Mouse (Mus musculus): ENCODE data around the gene Ncf1. TPM values are rescaled to one million over a fixed set of nuclear protein-coding genes. Genes with fewer than 3 reads are reported as not detected.

The Ncf1 gene
- polyA plus RNA-seq, 1 experiment from 2014 or later, result 0.94 TPM

DNA sequence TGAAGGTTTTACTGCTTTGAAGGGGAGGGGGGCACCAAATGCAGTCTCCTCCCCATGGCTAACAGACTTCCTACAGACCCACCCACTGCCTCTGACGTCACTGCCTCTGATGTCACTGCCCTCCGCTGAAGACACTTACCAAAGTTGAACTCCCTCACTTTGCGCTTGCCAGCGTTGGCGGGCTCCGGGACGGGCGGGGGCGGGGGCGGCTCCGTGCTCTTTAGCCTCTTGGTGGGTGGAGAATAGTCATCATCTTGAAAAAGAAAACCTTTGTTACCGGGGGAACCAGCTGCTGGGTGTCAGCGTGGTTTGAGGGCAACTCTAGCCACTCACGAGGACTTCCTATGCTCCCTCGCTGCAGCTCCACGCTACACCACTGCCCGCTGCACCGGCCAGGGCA, 37.0 kb upstream of the Ncf1 start:
- WGBS, result 78% methylated on average over 18 of the region's 18 CpGs
- Histone ChIP-seq H3K36me3 (ENCODE audit: control insufficient read depth, insufficient read depth, low read length) (peaks cover 84% of the 10 kb centered on the region), H3K9ac (replicated peaks; ENCODE audit: low read depth, low read length) (no peak overlapping the region), H3K9me3 (ENCODE audit: control insufficient read depth, low read length) (no peaks in the 10 kb centered on the region), H3K27ac (ENCODE audit: low read depth, low read length) (no peak overlapping the region), H3K4me2 (ENCODE audit: low read depth, low read length) (no peak overlapping the region), H3K4me3 (ENCODE audit: low read depth, low read length) (no peak overlapping the region), H3K27me3 (ENCODE audit: control insufficient read depth, insufficient read depth, low read length) (no peaks in the 10 kb centered on the region), H3K4me1 (ENCODE audit: control insufficient read depth, insufficient read depth, low read length) (no peaks in the 10 kb centered on the region)
- no peak for ATAC-seq (ENCODE audit: low read depth)

DNA sequence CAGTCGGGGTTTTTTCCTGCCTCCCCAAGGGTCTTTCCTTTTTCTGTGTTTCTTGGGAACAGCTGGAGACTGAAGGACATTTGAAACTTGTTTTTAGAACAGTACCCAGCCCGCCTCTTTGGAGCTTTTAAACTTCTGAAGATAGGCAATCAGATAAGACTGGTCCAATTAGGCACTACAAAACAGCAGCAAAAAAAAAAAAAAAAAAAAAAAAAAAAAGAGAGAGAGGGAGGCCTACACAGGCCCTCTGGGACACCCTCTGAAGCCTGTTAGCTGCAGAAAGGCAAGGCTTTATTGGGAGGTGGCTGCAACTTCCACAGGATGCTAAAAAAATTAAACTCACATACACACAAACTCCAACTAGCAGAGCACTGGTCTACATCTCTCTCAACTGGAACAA, 36.5 kb upstream of the Ncf1 start:
- Histone ChIP-seq H3K4me3 (ENCODE audit: low read depth, low read length) (no peak overlapping the region), H3K27ac (ENCODE audit: low read depth, low read length) (no peak overlapping the region), H3K4me2 (ENCODE audit: low read depth, low read length) (no peak overlapping the region), H3K9me3 (ENCODE audit: control insufficient read depth, low read length) (no peaks in the 10 kb centered on the region), H3K4me1 (ENCODE audit: control insufficient read depth, insufficient read depth, low read length) (no peaks in the 10 kb centered on the region), H3K27me3 (ENCODE audit: control insufficient read depth, insufficient read depth, low read length) (no peaks in the 10 kb centered on the region), H3K9ac (replicated peaks; ENCODE audit: low read depth, low read length) (no peak overlapping the region), H3K36me3 (ENCODE audit: control insufficient read depth, insufficient read depth, low read length) (peaks cover 84% of the 10 kb centered on the region)
- no peak for ATAC-seq (ENCODE audit: low read depth)
- WGBS, result 92% methylated on average over 2 of the region's 2 CpGs

DNA sequence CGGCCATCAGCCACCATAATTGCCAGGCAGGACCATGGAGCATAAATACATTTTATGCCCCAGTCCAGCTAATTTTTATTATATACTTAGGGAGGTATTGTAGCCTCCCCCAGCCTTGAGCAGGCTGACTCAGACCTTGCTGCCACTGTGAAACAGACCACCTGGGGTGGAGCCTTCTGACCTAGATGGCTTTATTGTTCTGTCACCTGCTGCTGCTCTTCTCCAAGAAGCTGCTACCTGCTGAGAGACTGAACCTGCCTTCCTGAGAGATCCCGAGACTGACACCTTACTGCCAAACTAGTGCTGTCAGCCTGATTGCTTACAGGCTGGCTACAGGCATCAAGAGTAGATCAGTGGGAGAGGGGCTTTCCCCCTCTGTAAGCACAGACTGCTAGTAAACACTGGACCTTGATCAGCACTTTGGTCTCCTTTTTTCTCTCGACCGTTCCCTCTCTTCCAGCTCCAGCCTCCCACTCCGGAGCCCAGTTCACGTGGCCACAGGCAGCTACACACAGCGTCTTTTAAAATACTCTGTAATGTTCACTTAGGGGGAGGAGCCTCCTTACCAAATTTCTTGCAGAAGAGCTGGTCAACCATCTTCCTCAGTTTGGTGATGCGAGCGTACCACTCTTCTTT, 30.7 kb upstream of the Ncf1 start:
- Histone ChIP-seq H3K4me1 (ENCODE audit: control insufficient read depth, insufficient read depth, low read length) (no peaks in the 10 kb centered on the region), H3K9me3 (ENCODE audit: control insufficient read depth, low read length) (no peaks in the 10 kb centered on the region), H3K27ac (ENCODE audit: low read depth, low read length) (no peak overlapping the region), H3K4me2 (ENCODE audit: low read depth, low read length) (no peak overlapping the region), H3K4me3 (ENCODE audit: low read depth, low read length) (no peak overlapping the region), H3K36me3 (ENCODE audit: control insufficient read depth, insufficient read depth, low read length) (peaks cover 90% of the 10 kb centered on the region), H3K27me3 (ENCODE audit: control insufficient read depth, insufficient read depth, low read length) (no peaks in the 10 kb centered on the region), H3K9ac (replicated peaks; ENCODE audit: low read depth, low read length) (no peak overlapping the region)
- 87% methylated on average over 9 of the region's 9 CpGs for WGBS
- ATAC-seq (ENCODE audit: low read depth), result no peak

DNA sequence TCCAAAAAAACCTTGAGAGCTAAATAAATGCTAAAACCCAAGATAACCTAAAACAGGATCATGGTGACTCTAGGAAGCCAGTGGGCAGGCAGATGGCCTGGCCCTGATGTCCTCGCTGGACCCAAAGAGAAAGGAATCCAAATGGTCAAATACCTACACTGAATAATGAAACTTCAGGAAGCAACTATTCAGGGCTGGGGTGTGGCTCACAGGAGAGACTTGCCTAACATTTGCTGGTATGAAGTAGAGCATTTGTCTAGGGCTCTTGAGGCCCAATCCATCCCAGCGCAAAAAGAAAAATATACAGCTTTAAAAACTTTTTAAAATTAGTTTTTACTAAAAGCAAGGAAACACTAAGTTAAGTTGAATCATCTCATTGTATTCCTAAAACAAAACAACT, 29.5 kb upstream of the Ncf1 start:
- no peak overlapping the region for H3K27ac ChIP-seq (ENCODE audit: low read depth, low read length)
- H3K4me1 ChIP-seq (ENCODE audit: control insufficient read depth, insufficient read depth, low read length), result no peaks in the 10 kb centered on the region
- H3K9ac ChIP-seq (replicated peaks; ENCODE audit: low read depth, low read length), result no peak overlapping the region
- H3K36me3 ChIP-seq (ENCODE audit: control insufficient read depth, insufficient read depth, low read length), result peaks cover 89% of the 10 kb centered on the region
- 94% methylated on average over 2 of the region's 2 CpGs for WGBS
- no peaks in the 10 kb centered on the region for H3K27me3 ChIP-seq (ENCODE audit: control insufficient read depth, insufficient read depth, low read length)
- no peak for ATAC-seq (ENCODE audit: low read depth)
- H3K4me3 ChIP-seq (ENCODE audit: low read depth, low read length), result no peak overlapping the region
- H3K4me2 ChIP-seq (ENCODE audit: low read depth, low read length), result no peak overlapping the region
- no peaks in the 10 kb centered on the region for H3K9me3 ChIP-seq (ENCODE audit: control insufficient read depth, low read length)

DNA sequence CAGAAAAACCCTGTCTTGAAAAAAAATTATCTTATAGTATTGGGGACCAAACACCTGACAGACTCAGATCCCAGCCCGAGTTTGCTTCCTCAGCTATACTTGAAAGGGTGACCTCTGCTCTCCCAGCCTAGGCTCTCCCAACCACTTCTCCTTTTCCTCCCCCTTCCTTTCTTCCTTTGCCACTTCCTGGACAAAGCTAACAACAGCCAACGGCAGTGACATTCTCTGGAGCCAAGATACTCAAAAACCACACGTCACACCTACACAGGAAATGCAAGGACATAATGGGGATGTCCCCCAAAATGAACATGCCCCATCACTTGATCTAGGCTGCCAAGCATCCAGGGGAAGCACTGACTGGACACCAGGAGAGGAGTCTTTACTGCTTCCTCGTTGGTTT, 29.0 kb upstream of the Ncf1 start:
- peaks cover 89% of the 10 kb centered on the region for H3K36me3 ChIP-seq (ENCODE audit: control insufficient read depth, insufficient read depth, low read length)
- WGBS, result 92% methylated on average over 4 of the region's 4 CpGs
- ATAC-seq (ENCODE audit: low read depth), result no peak
- H3K4me2 ChIP-seq (ENCODE audit: low read depth, low read length), result no peak overlapping the region
- H3K4me1 ChIP-seq (ENCODE audit: control insufficient read depth, insufficient read depth, low read length), result no peaks in the 10 kb centered on the region
- no peak overlapping the region for H3K27ac ChIP-seq (ENCODE audit: low read depth, low read length)
- H3K9ac ChIP-seq (replicated peaks; ENCODE audit: low read depth, low read length), result no peak overlapping the region
- no peak overlapping the region for H3K4me3 ChIP-seq (ENCODE audit: low read depth, low read length)
- H3K27me3 ChIP-seq (ENCODE audit: control insufficient read depth, insufficient read depth, low read length), result no peaks in the 10 kb centered on the region
- no peaks in the 10 kb centered on the region for H3K9me3 ChIP-seq (ENCODE audit: control insufficient read depth, low read length)

DNA sequence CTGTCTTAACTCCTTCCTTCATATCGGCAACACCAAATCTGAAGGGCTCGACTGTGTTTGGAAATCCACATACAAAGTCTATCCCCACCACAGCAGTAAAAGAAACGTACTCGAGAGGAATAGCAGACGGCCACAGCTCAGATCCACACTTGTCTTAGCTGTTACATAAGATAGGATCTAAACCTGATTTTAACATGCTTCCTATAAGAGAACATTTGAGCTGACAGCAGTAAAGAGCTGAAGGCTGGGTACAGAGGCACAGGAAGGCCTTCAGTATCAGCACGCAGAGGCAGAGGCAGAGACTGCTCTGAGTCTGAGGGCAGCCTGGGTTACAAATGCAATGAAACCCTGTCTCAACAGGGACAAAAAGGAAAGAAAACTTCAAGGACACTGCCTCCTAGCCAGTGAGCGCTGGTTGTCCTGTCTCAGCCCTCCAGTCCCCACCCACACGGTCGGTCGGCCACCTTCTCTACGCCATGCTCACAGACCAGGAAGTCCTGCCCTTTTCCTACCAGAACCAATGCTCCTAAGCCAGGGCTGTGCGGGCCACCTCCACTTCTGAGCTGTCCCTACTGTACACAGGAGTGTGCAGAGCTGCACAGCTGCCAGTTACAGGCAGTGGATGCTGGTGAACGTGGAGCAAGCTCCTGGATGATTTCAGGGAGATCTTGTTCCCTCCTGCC, 28.1 kb upstream of the Ncf1 start:
- Histone ChIP-seq H3K27me3 (ENCODE audit: control insufficient read depth, insufficient read depth, low read length) (no peaks in the 10 kb centered on the region), H3K27ac (ENCODE audit: low read depth, low read length) (no peak overlapping the region), H3K4me3 (ENCODE audit: low read depth, low read length) (no peak overlapping the region), H3K4me2 (ENCODE audit: low read depth, low read length) (no peak overlapping the region), H3K4me1 (ENCODE audit: control insufficient read depth, insufficient read depth, low read length) (no peaks in the 10 kb centered on the region), H3K9ac (replicated peaks; ENCODE audit: low read depth, low read length) (no peak overlapping the region), H3K36me3 (ENCODE audit: control insufficient read depth, insufficient read depth, low read length) (peaks cover 88% of the 10 kb centered on the region), H3K9me3 (ENCODE audit: control insufficient read depth, low read length) (no peaks in the 10 kb centered on the region)
- ATAC-seq (ENCODE audit: low read depth), result no peak
- 95% methylated on average over 13 of the region's 13 CpGs for WGBS

DNA sequence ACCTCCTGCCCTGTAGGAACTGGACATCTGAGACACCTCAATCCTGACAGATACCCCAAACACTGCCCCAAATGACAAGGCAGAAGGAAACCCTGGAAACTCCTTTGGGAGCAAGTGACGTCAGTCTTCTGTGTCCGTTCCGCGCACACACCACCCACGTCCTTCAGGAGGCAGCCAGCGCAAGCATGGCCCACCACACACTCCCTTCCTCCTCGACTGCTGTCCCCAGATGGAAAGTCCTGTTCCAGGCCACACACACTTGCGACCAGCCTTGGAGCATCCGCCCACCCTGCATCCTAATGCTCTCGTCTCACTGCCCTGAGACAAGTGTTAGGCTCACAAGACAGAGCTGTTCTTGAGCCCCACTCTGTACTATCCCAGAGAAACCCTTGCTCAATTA, 25.9 kb upstream of the Ncf1 start:
- Histone ChIP-seq H3K27ac (ENCODE audit: low read depth, low read length) (no peak overlapping the region), H3K27me3 (ENCODE audit: control insufficient read depth, insufficient read depth, low read length) (no peaks in the 10 kb centered on the region), H3K9ac (replicated peaks; ENCODE audit: low read depth, low read length) (no peak overlapping the region), H3K4me3 (ENCODE audit: low read depth, low read length) (no peak overlapping the region), H3K4me2 (ENCODE audit: low read depth, low read length) (no peak overlapping the region), H3K4me1 (ENCODE audit: control insufficient read depth, insufficient read depth, low read length) (no peaks in the 10 kb centered on the region), H3K9me3 (ENCODE audit: control insufficient read depth, low read length) (no peaks in the 10 kb centered on the region), H3K36me3 (ENCODE audit: control insufficient read depth, insufficient read depth, low read length) (peaks cover 89% of the 10 kb centered on the region)
- ATAC-seq (ENCODE audit: low read depth), result no peak
- 94% methylated on average over 10 of the region's 10 CpGs for WGBS

DNA sequence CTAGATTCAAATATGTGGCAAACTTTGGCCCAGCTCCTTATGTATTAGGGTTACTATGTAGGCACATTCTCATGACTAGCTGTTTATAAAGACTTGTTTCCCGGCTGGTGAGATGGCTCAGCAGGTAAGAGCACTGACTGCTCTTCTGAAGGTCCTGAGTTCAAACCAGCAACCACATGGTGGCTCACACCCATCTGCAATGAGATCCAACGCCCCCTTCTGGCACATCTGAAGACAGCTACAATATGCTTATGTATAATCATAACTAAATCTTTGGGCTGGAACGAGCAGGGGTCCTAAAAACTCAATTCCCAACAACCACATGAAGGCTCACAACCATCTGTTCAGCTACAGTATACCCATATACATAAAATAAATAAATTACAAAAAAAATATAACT, 24.4 kb upstream of the Ncf1 start:
- no peaks in the 10 kb centered on the region for H3K27me3 ChIP-seq (ENCODE audit: control insufficient read depth, insufficient read depth, low read length)
- H3K4me1 ChIP-seq (ENCODE audit: control insufficient read depth, insufficient read depth, low read length), result no peaks in the 10 kb centered on the region
- WGBS, result 83% methylated on average over 3 of the region's 3 CpGs
- no peak for ATAC-seq (ENCODE audit: low read depth)
- H3K4me3 ChIP-seq (ENCODE audit: low read depth, low read length), result no peak overlapping the region
- no peak overlapping the region for H3K27ac ChIP-seq (ENCODE audit: low read depth, low read length)
- H3K9ac ChIP-seq (replicated peaks; ENCODE audit: low read depth, low read length), result no peak overlapping the region
- H3K4me2 ChIP-seq (ENCODE audit: low read depth, low read length), result no peak overlapping the region
- H3K9me3 ChIP-seq (ENCODE audit: control insufficient read depth, low read length), result no peaks in the 10 kb centered on the region
- H3K36me3 ChIP-seq (ENCODE audit: control insufficient read depth, insufficient read depth, low read length), result peaks cover 87% of the 10 kb centered on the region

DNA sequence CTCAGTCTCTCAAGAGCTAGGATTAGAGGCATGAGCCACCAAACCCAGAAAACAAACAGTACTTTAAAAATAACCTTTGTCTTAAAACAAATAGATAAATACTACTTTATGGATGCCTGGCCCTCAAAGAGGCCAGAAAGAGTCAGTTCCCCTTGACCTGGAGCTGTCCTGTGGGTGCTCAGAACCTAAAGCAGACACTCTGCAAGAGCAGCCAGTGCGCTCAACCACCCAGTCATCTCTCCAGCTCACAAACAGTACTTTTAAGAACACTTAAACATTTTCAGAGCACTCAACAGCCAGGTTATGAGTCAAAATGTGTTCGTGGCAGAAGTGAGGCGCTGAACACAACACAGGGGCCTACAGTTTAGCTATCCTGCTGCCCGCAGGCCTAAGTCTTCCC, 21.7 kb upstream of the Ncf1 start:
- WGBS, result 100% methylated on average over 4 of the region's 4 CpGs

More for the DNA sequence above, 21.7 kb upstream of the Ncf1 start:
- Histone ChIP-seq H3K4me1 (ENCODE audit: control insufficient read depth, insufficient read depth, low read length) (no peaks in the 10 kb centered on the region), H3K4me3 (ENCODE audit: low read depth, low read length) (no peak overlapping the region), H3K4me2 (ENCODE audit: low read depth, low read length) (no peak overlapping the region), H3K9me3 (ENCODE audit: control insufficient read depth, low read length) (no peaks in the 10 kb centered on the region), H3K27ac (ENCODE audit: low read depth, low read length) (no peak overlapping the region), H3K9ac (replicated peaks; ENCODE audit: low read depth, low read length) (no peak overlapping the region), H3K27me3 (ENCODE audit: control insufficient read depth, insufficient read depth, low read length) (no peaks in the 10 kb centered on the region), H3K36me3 (ENCODE audit: control insufficient read depth, insufficient read depth, low read length) (peaks cover 93% of the 10 kb centered on the region)
- no peak for ATAC-seq (ENCODE audit: low read depth)
